Mouse (Mus musculus) ES-E14 (cell line): ENCODE data around the gene Shld2.

Source experiments
- HCFC1 ChIP-seq: IDR thresholded peaks from 2 replicates; pipeline ENCODE4 v1.6.1; 2012; ENCODE audit warnings: low read length, inconsistent platforms, borderline replicate concordance; ENCODE audit not compliant: insufficient read depth
- MAFK ChIP-seq: IDR thresholded peaks from 2 replicates; pipeline ENCODE4 v1.6.1; 2014; ENCODE audit warnings: mild to moderate bottlenecking, low read depth, low read length, inconsistent platforms; ENCODE audit not compliant: insufficient read depth
- ZNF384 ChIP-seq: IDR thresholded peaks from 2 replicates; pipeline ENCODE4 v1.6.1; 2012; ENCODE audit warnings: low read depth, low read length, inconsistent platforms

GRCm38 (mm10) chr14:34221416-34222077, 88.7 kb downstream of the Shld2 start:
- TF ChIP-seq MAFK (no peak), HCFC1 (no peak), ZNF384 (no peak)
